Mouse (Mus musculus): ENCODE data around the gene Tom1l1.
A peak's percentile ranks its signal among the peaks of the same experiment; 100 is the strongest.

The Tom1l1 gene

GRCm38 (mm10) chr11:90667325-90667724, 20.8 kb downstream of the Tom1l1 start:
- no peak for DNase-seq

- no peak for DNase-seq
Observed at GRCm38 (mm10) chr11:90666916-90667315, 21.2 kb downstream of the Tom1l1 start.

- DNase-seq: no peak
Observed at GRCm38 (mm10) chr11:90666144-90666757, 21.9 kb downstream of the Tom1l1 start.

- peak in 1 of 2 experiments; percentile 50 for DNase-seq
Observed at GRCm38 (mm10) chr11:90665161-90665560, 23.0 kb downstream of the Tom1l1 start.

GRCm38 (mm10) chr11:90664345-90664986, 23.7 kb downstream of the Tom1l1 start:
- DNase-seq: no peak

GRCm38 (mm10) chr11:90663618-90664297, 24.4 kb downstream of the Tom1l1 start:
- DNase-seq: no peak

GRCm38 (mm10) chr11:90663052-90663451, 25.1 kb downstream of the Tom1l1 start:
- no peak for DNase-seq

GRCm38 (mm10) chr11:90660662-90661061, 27.5 kb downstream of the Tom1l1 start:
- DNase-seq: no peak

- DNase-seq: no peak
Observed at GRCm38 (mm10) chr11:90657527-90657926, 30.6 kb downstream of the Tom1l1 start.

GRCm38 (mm10) chr11:90652603-90653002, 35.6 kb downstream of the Tom1l1 start:
- DNase-seq: no peak

GRCm38 (mm10) chr11:90650231-90650885, 37.8 kb downstream of the Tom1l1 start:
- no peak for DNase-seq

GRCm38 (mm10) chr11:90649777-90650176, 38.4 kb downstream of the Tom1l1 start:
- peak; percentile 23 to 26 for DNase-seq

- DNase-seq: peak; percentile 74 to 80
Observed at GRCm38 (mm10) chr11:90638312-90638830, 49.8 kb downstream of the Tom1l1 start.

- DNase-seq: peak; percentile 97 to 98
Observed at GRCm38 (mm10) chr11:90637440-90638311, 50.5 kb downstream of the Tom1l1 start, which contains the start of the genes Stxbp4 and Cox11. Stxbp4 (minus strand) TSS chr11:90638084. Cox11 (plus strand) TSS chr11:90638173.

- DNase-seq: no peak
Observed at GRCm38 (mm10) chr11:90634661-90635060, 53.5 kb downstream of the Tom1l1 start.

GRCm38 (mm10) chr11:90632480-90632879, 55.7 kb downstream of the Tom1l1 start:
- no peak for DNase-seq

- no peak for DNase-seq
Observed at GRCm38 (mm10) chr11:90627751-90628150, 60.4 kb downstream of the Tom1l1 start.

GRCm38 (mm10) chr11:90625174-90625573, 63.0 kb downstream of the Tom1l1 start:
- DNase-seq: no peak

GRCm38 (mm10) chr11:90623477-90623876, 64.7 kb downstream of the Tom1l1 start:
- peak; percentile 73 to 85 for DNase-seq

GRCm38 (mm10) chr11:90622500-90622899, 65.7 kb downstream of the Tom1l1 start:
- DNase-seq: no peak

- DNase-seq: no peak
Observed at GRCm38 (mm10) chr11:90622044-90622443, 66.1 kb downstream of the Tom1l1 start.

GRCm38 (mm10) chr11:90616431-90616830, 71.7 kb downstream of the Tom1l1 start:
- DNase-seq: peak in 1 of 2 experiments; percentile 61

Data from cerebellum, postnatal 10 days (tissue).